Mouse (Mus musculus): Measurements from ENCODE around the gene Zzz3.

- TF ChIP-seq CTCF (IDR thresholded peaks at IDR 0.05; ENCODE audit: borderline replicate concordance, control insufficient read depth, extremely low read depth, insufficient read depth, low read length, poor library complexity) = no peak
- TF ChIP-seq POLR2A (IDR thresholded peaks at IDR 0.05; ENCODE audit: control insufficient read depth, extremely low read depth, insufficient read depth, low read length, poor library complexity) = no peak
Measured at GRCm38 (mm10) chr3:152444114-152444513, 48.8 kb downstream of the Zzz3 start.
